Mouse (Mus musculus) forebrain, embryonic 14.5 days (tissue): ENCODE measurements at regions not wholly inside any gene's neighbourhood (a gene's known extent, or its start where the extent isn't known, plus 50 kb on each side); places are given as distances from the start of the nearest gene placed in this dataset.

Experiments
- ATAC-seq: fragments of 200-750 bp; cut with Nextera tagmentation; 2 replicates; pipeline ENCODE4 v1.8.0; 2017; ENCODE audit warnings: mild to moderate bottlenecking, moderate library complexity
- DNase-seq: peaks from one replicate; pipeline ENCODE4 v3.0.0-alpha.2; 2015; ENCODE audit warnings: low spot score
- H3K27ac ChIP-seq: fragments of 300-500 bp; sonication (generic); 2 replicates; pipeline ENCODE4 v1.5.1; 2014; ENCODE audit warnings: low read depth, mild to moderate bottlenecking, control low read depth, low read length, moderate library complexity
- H3K27me3 ChIP-seq: fragments of 300-500 bp; sonication (generic); replicated peaks from 2 replicates; pipeline ENCODE4 v1.6.1; 2014; ENCODE audit warnings: low read length, control low read depth, mixed read lengths; ENCODE audit not compliant: control insufficient read depth, insufficient read depth
- H3K36me3 ChIP-seq: fragments of 300-500 bp; sonication (generic); 2 replicates; pipeline ENCODE4 v1.6.1; 2014; ENCODE audit warnings: low read length, control low read depth; ENCODE audit not compliant: control insufficient read depth, insufficient read depth
- H3K4me1 ChIP-seq: fragments of 300-500 bp; sonication (generic); 2 replicates; pipeline ENCODE4 v1.6.1; 2014; ENCODE audit warnings: antibody characterized with exemption, low read length, control low read depth; ENCODE audit not compliant: control insufficient read depth, insufficient read depth
- H3K4me2 ChIP-seq: fragments of 300-500 bp; sonication (generic); 2 replicates; pipeline ENCODE4 v1.6.1; 2014; ENCODE audit warnings: mild to moderate bottlenecking, control low read depth, low read length
- H3K4me3 ChIP-seq: fragments of 300-500 bp; sonication (generic); 2 replicates; pipeline ENCODE4 v1.5.1; 2014; ENCODE audit warnings: low read depth, low read length, control low read depth
- H3K9ac ChIP-seq: fragments of 300-500 bp; sonication (generic); 2 replicates; pipeline ENCODE4 v1.6.1; 2014; ENCODE audit warnings: mild to moderate bottlenecking, low read length, control low read depth, moderate library complexity
- H3K9me3 ChIP-seq: fragments of 300-500 bp; sonication (generic); replicated peaks from 2 replicates; pipeline ENCODE4 v1.6.1; 2016; ENCODE audit warnings: low read length, control low read depth, mixed read lengths; ENCODE audit not compliant: control insufficient read depth
- whole genome bisulfite sequencing: fragments of 180-500 bp; shearing (Covaris S2); extraction: QIAGEN DNeasy Blood & Tissue Kit; methylation state at CpG from one replicate; pipeline ENCODE4 v1.1.7; 2014; 5-methylcytosine and 5-hydroxymethylcytosine counted together

DNA sequence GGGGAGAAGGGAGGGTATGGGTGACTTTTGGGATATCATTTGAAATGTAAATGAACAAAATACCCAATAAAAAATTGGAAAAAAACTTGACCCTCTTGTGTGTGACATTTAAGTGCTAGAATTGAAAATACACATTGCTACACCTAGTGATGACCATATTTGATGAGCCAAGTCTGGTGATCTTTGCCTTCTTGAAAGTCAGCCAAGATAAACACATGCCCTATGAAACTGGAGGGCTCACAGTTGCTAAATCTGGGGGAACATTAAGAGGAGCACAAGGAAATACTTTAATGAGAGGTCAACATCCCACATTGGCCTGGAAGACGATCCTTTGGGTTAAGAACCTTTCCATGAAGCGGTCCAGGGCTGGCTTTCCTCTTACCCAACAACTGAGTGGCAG is 112.8 kb downstream of the Gm9733 start:
- H3K9me3 ChIP-seq = no peaks in the 10 kb centered on the region
- H3K4me2 ChIP-seq = no peak overlapping the region
- ATAC-seq (no peak), DNase-seq (no peak)
- H3K27me3 ChIP-seq = no peaks in the 10 kb centered on the region
- no peak overlapping the region for H3K9ac ChIP-seq
- WGBS = 93% methylated on average over 2 of the region's 2 CpGs
- H3K4me3 ChIP-seq = no peak overlapping the region
- no peak overlapping the region for H3K27ac ChIP-seq
- no peaks in the 10 kb centered on the region for H3K4me1 ChIP-seq
- H3K36me3 ChIP-seq = no peaks in the 10 kb centered on the region

DNA sequence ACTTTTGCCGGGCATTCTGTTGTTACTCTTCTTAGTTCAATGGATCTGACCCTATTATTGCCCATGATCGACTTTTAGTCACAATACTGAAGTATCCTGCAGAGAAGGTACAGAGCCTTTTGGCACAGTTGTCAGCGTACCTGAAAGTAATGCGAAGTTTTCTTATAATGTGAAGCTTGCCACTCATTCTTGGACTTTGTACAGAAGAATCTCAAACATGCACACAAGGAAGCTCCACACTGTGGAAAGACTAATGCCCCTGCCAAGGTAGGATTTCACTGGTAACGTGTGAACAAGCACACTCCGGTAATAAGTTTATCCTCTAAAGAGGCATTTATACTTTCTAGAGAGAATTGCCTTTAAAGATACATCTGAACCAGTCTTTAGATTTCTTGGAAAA is 108.8 kb downstream of the Gm9733 start:
- Histone ChIP-seq H3K4me2 (no peak overlapping the region), H3K4me1 (no peaks in the 10 kb centered on the region), H3K9me3 (no peaks in the 10 kb centered on the region), H3K9ac (no peak overlapping the region), H3K27me3 (no peaks in the 10 kb centered on the region), H3K36me3 (no peaks in the 10 kb centered on the region), H3K27ac (no peak overlapping the region), H3K4me3 (no peak overlapping the region)
- WGBS = 77% methylated on average over 6 of the region's 6 CpGs
- DNase-seq (no peak), ATAC-seq (no peak)

DNA sequence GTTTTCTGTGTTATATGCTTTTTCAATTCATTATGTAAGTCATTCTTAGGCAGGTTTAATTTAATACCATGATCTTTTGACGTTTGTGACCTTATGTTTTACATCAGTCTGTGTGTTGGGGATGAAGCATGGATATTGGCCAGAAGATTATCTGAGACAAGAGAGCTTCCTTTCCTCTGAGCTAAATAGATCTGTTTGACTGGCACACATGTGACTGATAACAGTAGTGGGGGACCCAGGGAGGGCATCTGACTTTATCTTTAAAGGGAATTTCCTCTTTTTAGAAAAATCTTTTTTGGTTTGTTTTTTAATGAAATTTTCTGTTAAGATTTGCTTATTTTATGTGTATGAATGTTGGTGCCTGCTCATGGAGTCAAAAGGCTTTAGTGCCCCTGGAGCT is 107.7 kb downstream of the Gm9733 start:
- no peak overlapping the region for H3K27ac ChIP-seq
- DNase-seq = no peak
- H3K27me3 ChIP-seq = no peaks in the 10 kb centered on the region
- H3K9ac ChIP-seq = no peak overlapping the region
- no peaks in the 10 kb centered on the region for H3K36me3 ChIP-seq
- H3K4me3 ChIP-seq = no peak overlapping the region
- WGBS = 74% methylated on average over 1 of the region's 1 CpGs
- H3K9me3 ChIP-seq = no peaks in the 10 kb centered on the region
- ATAC-seq = no peak
- no peak overlapping the region for H3K4me2 ChIP-seq
- H3K4me1 ChIP-seq = no peaks in the 10 kb centered on the region

DNA sequence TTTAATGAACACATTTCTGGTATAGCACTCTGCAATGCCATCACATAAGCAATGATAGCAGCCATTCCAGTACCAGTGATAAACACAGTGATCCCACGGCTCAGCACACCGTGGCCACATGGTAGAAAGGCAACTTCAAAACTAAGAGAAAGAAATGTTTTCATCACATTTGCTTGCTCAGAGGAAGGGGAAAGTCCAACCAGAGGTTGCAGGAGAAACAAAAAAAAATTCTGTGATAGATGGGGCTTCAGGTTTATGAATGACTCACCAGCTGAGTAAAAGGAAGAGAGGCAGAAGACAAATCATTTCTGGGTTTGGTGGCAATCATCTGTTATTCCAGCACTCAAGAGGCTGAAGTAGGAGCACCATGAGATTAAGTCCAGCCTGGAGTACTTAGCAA is 103.5 kb downstream of the Gm9733 start:
- H3K27ac ChIP-seq = no peak overlapping the region
- H3K27me3 ChIP-seq = no peaks in the 10 kb centered on the region
- H3K4me1 ChIP-seq = no peaks in the 10 kb centered on the region
- DNase-seq = no peak
- no peaks in the 10 kb centered on the region for H3K9me3 ChIP-seq
- H3K9ac ChIP-seq = no peak overlapping the region
- no peak overlapping the region for H3K4me2 ChIP-seq
- H3K4me3 ChIP-seq = no peak overlapping the region
- no peaks in the 10 kb centered on the region for H3K36me3 ChIP-seq
- WGBS = 92% methylated on average over 2 of the region's 2 CpGs
- no peak for ATAC-seq

DNA sequence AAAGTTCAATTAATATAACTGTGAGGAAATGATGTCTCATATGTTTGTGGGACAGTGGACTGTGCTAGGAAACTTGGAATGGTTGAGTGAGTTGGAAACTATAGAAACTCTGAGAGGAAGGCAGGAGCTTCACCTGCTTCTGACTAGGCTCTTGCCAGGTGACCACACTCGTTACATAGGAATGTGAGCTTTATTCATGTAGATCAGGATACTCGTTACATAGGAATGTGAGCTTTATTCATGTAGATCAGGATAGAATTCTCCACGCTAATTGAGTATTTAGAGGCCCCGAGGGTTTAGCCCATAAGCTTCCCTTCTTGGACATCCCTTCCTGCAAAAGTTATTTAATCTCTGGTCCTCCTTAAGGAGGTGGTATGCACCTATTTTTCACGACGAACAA is 101.9 kb downstream of the Gm9733 start:
- H3K4me3 ChIP-seq = no peak overlapping the region
- H3K27ac ChIP-seq = no peak overlapping the region
- WGBS = 34% methylated on average over 6 of the region's 6 CpGs
- H3K4me2 ChIP-seq = no peak overlapping the region
- ATAC-seq (no peak), DNase-seq (no peak)
- no peaks in the 10 kb centered on the region for H3K27me3 ChIP-seq
- H3K36me3 ChIP-seq = no peaks in the 10 kb centered on the region
- no peaks in the 10 kb centered on the region for H3K9me3 ChIP-seq
- no peak overlapping the region for H3K9ac ChIP-seq
- H3K4me1 ChIP-seq = no peaks in the 10 kb centered on the region

DNA sequence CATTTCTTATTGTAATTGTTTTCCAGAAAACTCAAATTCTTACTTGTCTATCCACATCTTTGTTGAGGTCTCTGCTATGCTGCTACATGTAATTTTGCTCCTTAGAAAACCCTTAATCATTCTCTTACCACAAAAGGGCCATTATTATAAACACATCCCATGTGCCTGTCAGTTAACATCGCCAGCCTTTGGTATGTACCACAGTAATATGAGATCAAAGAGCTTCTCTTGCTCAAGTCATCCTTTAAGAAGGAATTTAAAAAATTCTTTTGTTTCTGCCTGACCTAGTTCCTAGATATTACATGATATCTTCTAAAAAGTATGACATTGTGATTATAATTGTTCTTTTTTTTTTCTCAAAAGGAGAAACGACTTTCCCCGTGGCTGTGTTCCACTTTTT is 100.7 kb downstream of the Gm9733 start:
- ATAC-seq (no peak), DNase-seq (no peak)
- Histone ChIP-seq H3K27me3 (no peaks in the 10 kb centered on the region), H3K27ac (no peak overlapping the region), H3K4me3 (no peak overlapping the region), H3K36me3 (no peaks in the 10 kb centered on the region), H3K4me2 (no peak overlapping the region), H3K9ac (no peak overlapping the region), H3K4me1 (no peaks in the 10 kb centered on the region), H3K9me3 (no peaks in the 10 kb centered on the region)
- WGBS = 41% methylated on average over 3 of the region's 3 CpGs

DNA sequence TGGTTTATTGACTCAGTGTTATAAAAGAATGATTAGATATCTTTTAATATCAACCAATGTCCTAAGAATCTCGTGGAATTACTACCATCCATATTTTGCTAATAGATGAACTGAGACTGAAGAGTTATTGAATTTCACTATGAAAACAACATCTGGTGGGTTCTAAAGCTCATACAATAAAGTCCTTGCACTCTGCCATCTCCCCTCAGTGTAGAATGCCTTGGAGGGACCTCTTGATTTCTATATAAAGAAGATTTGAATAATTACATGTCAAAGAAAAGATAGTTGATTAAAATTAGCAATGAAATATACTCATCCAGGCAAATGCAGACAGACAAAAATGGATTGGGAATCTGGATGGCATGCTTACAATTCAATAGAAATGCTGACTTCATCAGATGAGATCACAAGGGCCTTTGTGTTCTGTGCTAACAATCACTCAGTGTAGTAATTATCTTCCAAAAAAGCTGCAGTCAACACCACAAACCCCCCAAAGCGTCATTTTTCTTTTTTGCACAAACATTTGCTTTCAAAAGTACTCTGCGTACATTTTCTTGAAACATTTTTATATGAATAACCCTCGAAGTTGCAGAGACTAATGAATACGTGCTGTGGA is 94.2 kb downstream of the Gm9733 start:
- no peak overlapping the region for H3K4me3 ChIP-seq
- DNase-seq = peak; percentile 26
- no peak overlapping the region for H3K4me2 ChIP-seq
- WGBS = 71% methylated on average over 5 of the region's 5 CpGs
- no peaks in the 10 kb centered on the region for H3K36me3 ChIP-seq
- no peaks in the 10 kb centered on the region for H3K4me1 ChIP-seq
- no peaks in the 10 kb centered on the region for H3K27me3 ChIP-seq
- H3K9me3 ChIP-seq = no peaks in the 10 kb centered on the region
- no peak overlapping the region for H3K9ac ChIP-seq
- peak; percentile 82 for ATAC-seq
- H3K27ac ChIP-seq = no peak overlapping the region

DNA sequence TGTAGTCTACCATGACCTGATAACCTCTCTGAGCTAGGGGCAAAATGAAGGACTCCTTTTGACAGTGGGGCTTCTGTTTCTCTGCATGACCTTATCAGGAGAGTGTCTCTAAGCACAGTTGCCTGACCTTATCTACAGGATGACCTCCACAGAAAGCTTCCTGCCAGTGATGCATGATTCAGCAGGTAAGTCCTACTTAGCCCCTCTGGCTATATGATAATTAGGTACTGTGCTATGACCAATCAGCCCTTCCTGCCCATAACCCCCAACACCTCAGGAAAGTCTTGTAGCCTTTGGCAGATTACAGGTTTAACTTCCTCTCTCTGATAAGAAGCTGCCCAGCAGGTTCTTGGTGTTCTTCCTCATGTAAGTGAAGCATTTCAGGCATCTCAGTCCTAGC is 89.7 kb downstream of the Gm9733 start:
- DNase-seq (no peak), ATAC-seq (no peak)
- no peak overlapping the region for H3K9ac ChIP-seq
- no peaks in the 10 kb centered on the region for H3K4me1 ChIP-seq
- no peaks in the 10 kb centered on the region for H3K9me3 ChIP-seq
- no peak overlapping the region for H3K4me2 ChIP-seq
- no peaks in the 10 kb centered on the region for H3K36me3 ChIP-seq
- H3K27ac ChIP-seq = no peak overlapping the region
- H3K4me3 ChIP-seq = no peak overlapping the region
- no peaks in the 10 kb centered on the region for H3K27me3 ChIP-seq

DNA sequence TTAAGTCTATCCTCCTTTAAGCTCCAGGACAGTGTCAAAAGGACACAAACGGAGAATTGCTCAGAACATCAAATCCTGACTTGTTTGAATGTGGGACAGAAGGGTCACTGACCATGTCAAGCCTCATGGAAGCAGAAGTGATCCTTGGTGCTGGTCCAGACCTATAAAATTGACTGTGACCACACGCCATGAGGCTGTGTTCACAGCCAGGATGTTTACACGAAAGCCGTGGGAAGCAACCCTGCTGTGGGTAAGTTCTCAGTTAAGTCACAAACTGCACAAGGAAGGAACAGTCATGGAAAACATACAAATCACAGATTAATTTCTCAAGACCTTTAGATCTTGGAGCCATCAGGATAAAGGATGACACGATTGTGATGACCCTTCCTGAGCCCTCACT is 88.5 kb downstream of the Gm9733 start:
- WGBS = 78% methylated on average over 5 of the region's 5 CpGs
- no peak overlapping the region for H3K4me2 ChIP-seq
- H3K27ac ChIP-seq = no peak overlapping the region
- ATAC-seq (no peak), DNase-seq (no peak)
- H3K27me3 ChIP-seq = no peaks in the 10 kb centered on the region
- no peaks in the 10 kb centered on the region for H3K9me3 ChIP-seq
- no peak overlapping the region for H3K4me3 ChIP-seq
- no peaks in the 10 kb centered on the region for H3K4me1 ChIP-seq
- H3K9ac ChIP-seq = no peak overlapping the region
- H3K36me3 ChIP-seq = no peaks in the 10 kb centered on the region
